Mouse (Mus musculus): Measurements from ENCODE around the gene Sacm1l. TPM values are rescaled to one million over a fixed set of nuclear protein-coding genes. Genes with fewer than 3 reads are reported as not detected.

The Sacm1l gene
- polyA plus RNA-seq (2012; rRNA removed; ENCODE audit: low replicate concordance): 12.2 and 15.9 TPM in 2 replicates

GRCm38 (mm10) chr9:123529392-123530157 is at the start of gene Sacm1l:
Gene Sacm1l, plus strand, starts transcription at chr9:123529759.

GRCm38 (mm10) chr9:123632281-123632680 is 102.7 kb downstream of the Sacm1l start, which contains the start of gene Slc6a20b:
Gene Slc6a20b, minus strand, starts transcription at chr9:123632565.

Other genes with a start within 250 kb of the Sacm1l start
- gene Lars2, start 162.8 kb upstream of the Sacm1l start, polyA plus RNA-seq (2012; rRNA removed; ENCODE audit: low replicate concordance): 237 and 282 TPM in 2 replicates
- 56.9 and 75.0 TPM in 2 replicates for gene Limd1, start 51.1 kb upstream of the Sacm1l start, polyA plus RNA-seq (2012; rRNA removed; ENCODE audit: low replicate concordance)
- 0.01 and 0.03 TPM in 2 replicates for gene Slc6a20b, start 102.8 kb downstream of the Sacm1l start, polyA plus RNA-seq (2012; rRNA removed; ENCODE audit: low replicate concordance)
- 0.27 and 0.42 TPM in 2 replicates for gene Ccr9, start 148.7 kb downstream of the Sacm1l start, polyA plus RNA-seq (2012; rRNA removed; ENCODE audit: low replicate concordance)
- not detected in 2 replicates for gene Slc6a20a, start 149.1 kb downstream of the Sacm1l start, polyA plus RNA-seq (2012; rRNA removed; ENCODE audit: low replicate concordance)
- 4.2 and 5.2 TPM in 2 replicates for gene Lztfl1, start 187.9 kb downstream of the Sacm1l start, polyA plus RNA-seq (2012; rRNA removed; ENCODE audit: low replicate concordance)

Data from subcutaneous adipose tissue, adult 2 months (tissue).